Mouse (Mus musculus): Measurements from ENCODE around the gene Dgcr2. TPM values are rescaled to one million over a fixed set of nuclear protein-coding genes. Genes with fewer than 3 reads are reported as not detected.

Gene Dgcr2
- polyA plus RNA-seq, 1 experiment = 144 TPM

DNA sequence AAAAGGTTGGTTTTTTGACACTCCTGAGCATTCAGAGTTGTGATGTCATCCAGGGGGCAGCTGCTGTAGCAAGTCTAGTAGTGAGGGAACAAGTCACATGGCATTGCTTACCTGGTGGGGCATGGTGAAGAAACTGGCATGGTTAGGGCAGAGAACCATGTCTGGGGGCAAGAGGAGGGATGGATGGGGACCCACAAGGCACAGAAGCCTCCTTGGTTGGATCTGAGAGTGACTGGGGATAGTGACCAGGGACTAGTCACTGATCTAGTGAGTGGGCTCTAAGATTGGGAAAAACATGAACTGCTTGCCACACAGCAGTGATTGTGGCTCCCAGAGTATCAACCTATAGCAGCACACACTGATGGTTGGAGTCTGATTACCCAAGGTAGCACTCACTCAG is 98.8 kb downstream of the Dgcr2 start:
- peaks cover 26% of the 10 kb centered on the region for H3K4me1 ChIP-seq (ENCODE audit: control insufficient read depth, insufficient read depth, low read length)

DNA sequence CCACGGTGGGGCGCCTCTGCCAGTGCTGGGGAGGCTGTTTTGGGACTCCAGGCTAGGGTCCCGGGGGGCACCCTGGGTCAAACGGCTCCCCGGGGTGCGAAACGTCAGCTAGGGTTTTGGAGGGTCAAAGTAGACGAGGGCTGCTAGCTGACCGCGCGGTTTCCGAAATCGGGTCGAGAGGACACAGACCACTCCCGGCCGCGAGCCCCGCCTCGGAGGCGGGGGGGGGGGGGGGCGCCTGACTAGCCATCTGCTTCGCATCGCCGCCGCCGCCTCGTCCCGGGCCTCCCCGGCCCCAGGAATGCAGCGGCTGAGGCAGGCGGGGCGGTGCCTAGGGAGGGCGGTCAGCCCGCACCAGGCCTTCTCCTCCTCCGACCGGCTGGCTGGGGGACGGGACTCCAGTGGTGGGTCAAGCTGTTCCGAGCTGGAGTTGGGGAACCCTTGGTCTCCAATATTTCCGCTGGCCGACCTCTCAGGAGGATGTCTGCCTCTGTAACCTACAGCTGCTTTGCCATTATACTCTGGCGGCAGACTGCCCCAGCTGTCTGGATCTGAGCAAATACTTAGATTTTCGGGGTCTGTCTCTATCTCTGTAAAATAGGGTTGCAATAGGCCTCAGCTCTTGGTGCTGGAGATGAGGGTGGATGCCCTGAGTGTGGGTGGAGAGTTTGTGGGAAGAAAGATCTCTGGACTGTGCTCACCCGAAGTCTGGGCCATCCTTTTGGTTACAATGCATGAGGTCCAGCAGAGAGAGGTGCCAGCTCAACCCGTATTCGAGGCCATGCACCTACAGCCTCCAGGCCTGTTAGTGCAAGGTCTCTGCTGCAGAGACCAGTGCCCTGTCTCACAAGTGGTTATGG is 99.8 kb downstream of the Dgcr2 start:
- Histone ChIP-seq H3K4me1 (ENCODE audit: control insufficient read depth, insufficient read depth, low read length) (peaks cover 26% of the 10 kb centered on the region), H3K4me3 (replicated peaks; ENCODE audit: extremely low read depth, low read depth, low read length) (peak overlapping the region; percentile 71)
- 11% methylated on average over 44 of the region's 45 CpGs for WGBS
- DNase-seq = peak; percentile 51
- TF ChIP-seq CTCF (IDR thresholded peaks at IDR 0.05; ENCODE audit: insufficient read depth, low read length) (no peak), POLR2A (IDR thresholded peaks at IDR 0.05; ENCODE audit: borderline replicate concordance, extremely low read depth, low read depth, low read length) (no peak)

More for the DNA sequence above, 98.8 kb downstream of the Dgcr2 start:
- TF ChIP-seq POLR2A (IDR thresholded peaks at IDR 0.05; ENCODE audit: borderline replicate concordance, extremely low read depth, low read depth, low read length) = no peak
- TF ChIP-seq CTCF (IDR thresholded peaks at IDR 0.05; ENCODE audit: insufficient read depth, low read length) = no peak
- H3K4me3 ChIP-seq (replicated peaks; ENCODE audit: extremely low read depth, low read depth, low read length) = no peak overlapping the region
- DNase-seq = no peak

DNA sequence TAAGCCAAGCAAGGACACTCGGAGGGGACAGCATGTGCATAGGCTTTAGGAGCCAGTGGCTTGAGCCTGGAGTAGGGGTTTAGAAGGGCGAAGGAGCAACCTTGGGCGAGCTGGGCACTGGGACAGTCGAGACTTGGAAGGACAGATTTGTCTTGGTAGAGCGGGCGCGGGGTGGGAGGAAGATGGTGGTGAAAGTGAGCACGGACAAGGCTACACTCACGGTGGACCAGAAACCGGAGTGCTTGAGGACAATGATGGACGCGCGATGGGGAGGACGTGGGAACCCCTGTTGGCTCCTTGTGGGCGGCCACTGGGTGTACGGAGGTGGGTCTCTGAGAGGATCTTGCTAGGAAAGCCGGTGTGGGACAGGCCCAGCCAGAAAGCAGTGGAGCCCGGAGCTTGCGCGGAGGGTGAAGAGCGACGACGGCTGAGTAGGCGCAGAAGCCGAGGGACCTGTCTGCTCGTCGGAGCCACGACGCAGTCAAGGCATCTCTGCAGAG is 100.5 kb downstream of the Dgcr2 start:
- peaks cover 20% of the 10 kb centered on the region for H3K4me1 ChIP-seq (ENCODE audit: control insufficient read depth, insufficient read depth, low read length)
- TF ChIP-seq CTCF (IDR thresholded peaks at IDR 0.05; ENCODE audit: insufficient read depth, low read length) (no peak), POLR2A (IDR thresholded peaks at IDR 0.05; ENCODE audit: borderline replicate concordance, extremely low read depth, low read depth, low read length) (no peak)
- WGBS = 10% methylated on average over 29 of the region's 29 CpGs
- peak; percentile 54 for DNase-seq
- H3K4me3 ChIP-seq (replicated peaks; ENCODE audit: extremely low read depth, low read depth, low read length) = peak overlapping the region; percentile 71

DNA sequence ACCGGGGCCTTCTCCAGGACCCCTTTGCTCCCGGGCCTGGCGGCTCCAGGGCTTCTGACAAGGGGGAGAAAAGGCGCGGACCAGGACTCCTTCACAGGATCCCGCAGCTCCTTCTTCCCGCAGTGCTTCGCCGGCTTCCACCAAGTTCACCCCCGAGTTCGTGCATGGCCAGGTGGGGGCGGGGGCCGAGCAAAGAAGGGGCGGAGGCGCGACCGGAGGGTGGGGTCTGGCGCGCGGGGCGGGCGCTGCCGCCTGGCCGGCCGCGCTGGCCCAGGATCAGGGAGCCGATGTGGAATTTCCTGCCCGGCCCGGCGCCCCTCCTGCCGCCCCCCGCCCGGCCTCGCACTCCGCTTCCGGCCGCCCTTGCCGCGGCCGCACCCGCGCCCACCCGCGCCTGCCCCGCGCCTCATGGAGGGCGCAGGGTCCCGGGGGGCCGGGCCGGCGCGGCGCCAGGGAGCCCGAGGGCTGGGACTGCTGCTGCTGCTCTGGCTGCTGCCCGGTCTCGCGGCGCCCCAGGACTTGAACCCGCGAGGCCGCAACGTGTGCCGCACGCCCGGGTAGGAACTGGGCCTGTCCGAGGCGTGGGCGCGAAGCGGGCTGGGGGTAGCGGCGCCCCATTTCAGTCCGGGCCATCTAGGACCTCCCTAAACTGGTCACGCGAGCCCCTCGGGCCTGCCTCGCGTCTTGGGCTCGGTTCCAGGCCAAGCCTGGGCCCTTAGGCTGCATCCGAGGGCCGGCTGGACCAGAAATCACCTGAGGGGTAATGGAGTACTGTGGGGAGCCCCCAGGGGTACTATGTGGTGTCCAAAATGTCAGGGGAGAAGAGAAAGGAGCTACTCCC is 101.2 kb downstream of the Dgcr2 start, which contains the start of gene Scarf2:
Scarf2 (plus strand) TSS at position 312 of the 841 bp plus-strand sequence.
- peaks cover 15% of the 10 kb centered on the region for H3K4me1 ChIP-seq (ENCODE audit: control insufficient read depth, insufficient read depth, low read length)
- 2% methylated on average over 77 of the region's 81 CpGs for WGBS
- peak within 1 kb of the TSS; percentile 71 for H3K4me3 ChIP-seq (replicated peaks; ENCODE audit: extremely low read depth, low read depth, low read length)
- TF ChIP-seq POLR2A (IDR thresholded peaks at IDR 0.05; ENCODE audit: borderline replicate concordance, extremely low read depth, low read depth, low read length) = no peak
- TF ChIP-seq CTCF (IDR thresholded peaks at IDR 0.05; ENCODE audit: insufficient read depth, low read length) = no peak
- peak; percentile 66 for DNase-seq

DNA sequence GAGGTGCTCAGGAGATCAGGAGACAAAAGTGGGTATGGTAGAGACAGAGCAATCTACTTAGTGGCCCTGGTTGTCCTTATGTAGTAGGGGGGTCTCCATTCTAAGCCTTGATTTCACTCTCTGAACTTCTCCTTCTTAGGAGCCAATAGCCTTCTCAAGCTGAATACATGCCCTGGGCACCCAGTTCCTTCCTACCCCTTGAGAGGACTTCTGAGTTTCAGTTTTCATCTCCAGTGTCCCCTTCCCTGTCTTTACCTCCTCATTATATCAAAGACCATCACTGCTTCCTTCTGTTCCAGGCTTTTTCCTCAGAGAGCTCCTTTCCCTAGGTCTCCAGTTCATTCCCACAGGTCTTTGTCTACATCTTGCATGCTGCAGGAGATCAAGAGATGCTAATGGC is 101.8 kb downstream of the Dgcr2 start:
- no peak for TF ChIP-seq POLR2A (IDR thresholded peaks at IDR 0.05; ENCODE audit: borderline replicate concordance, extremely low read depth, low read depth, low read length)
- no peak for TF ChIP-seq CTCF (IDR thresholded peaks at IDR 0.05; ENCODE audit: insufficient read depth, low read length)
- peaks cover 14% of the 10 kb centered on the region for H3K4me1 ChIP-seq (ENCODE audit: control insufficient read depth, insufficient read depth, low read length)
- peak overlapping the region; percentile 37 for H3K4me3 ChIP-seq (replicated peaks; ENCODE audit: extremely low read depth, low read depth, low read length)
- DNase-seq = no peak

DNA sequence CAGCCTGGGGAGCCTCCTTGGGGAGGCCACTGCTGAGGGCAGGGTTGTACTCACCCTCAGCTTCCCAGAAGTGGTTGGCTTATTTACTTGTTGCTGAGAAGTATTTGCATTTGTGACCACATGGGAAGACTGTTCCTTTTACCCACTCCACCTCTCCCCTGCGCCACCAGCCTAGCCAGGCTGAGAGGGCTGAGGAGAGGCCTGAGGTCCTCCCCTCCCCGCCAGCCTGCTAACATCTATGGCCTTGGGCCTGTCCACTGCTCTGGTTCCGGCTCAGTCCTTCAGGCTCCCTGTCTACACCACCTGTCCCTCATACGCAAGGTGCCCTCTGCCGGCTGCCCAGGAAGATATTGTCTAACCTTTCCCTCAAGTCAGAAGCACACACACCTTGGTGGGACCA is 102.7 kb downstream of the Dgcr2 start:
- H3K4me3 ChIP-seq (replicated peaks; ENCODE audit: extremely low read depth, low read depth, low read length) = no peak overlapping the region
- TF ChIP-seq POLR2A (IDR thresholded peaks at IDR 0.05; ENCODE audit: borderline replicate concordance, extremely low read depth, low read depth, low read length) = no peak
- TF ChIP-seq CTCF (IDR thresholded peaks at IDR 0.05; ENCODE audit: insufficient read depth, low read length) = no peak
- 71% methylated on average over 5 of the region's 5 CpGs for WGBS
- peaks cover 14% of the 10 kb centered on the region for H3K4me1 ChIP-seq (ENCODE audit: control insufficient read depth, insufficient read depth, low read length)
- DNase-seq = peak; percentile 54

DNA sequence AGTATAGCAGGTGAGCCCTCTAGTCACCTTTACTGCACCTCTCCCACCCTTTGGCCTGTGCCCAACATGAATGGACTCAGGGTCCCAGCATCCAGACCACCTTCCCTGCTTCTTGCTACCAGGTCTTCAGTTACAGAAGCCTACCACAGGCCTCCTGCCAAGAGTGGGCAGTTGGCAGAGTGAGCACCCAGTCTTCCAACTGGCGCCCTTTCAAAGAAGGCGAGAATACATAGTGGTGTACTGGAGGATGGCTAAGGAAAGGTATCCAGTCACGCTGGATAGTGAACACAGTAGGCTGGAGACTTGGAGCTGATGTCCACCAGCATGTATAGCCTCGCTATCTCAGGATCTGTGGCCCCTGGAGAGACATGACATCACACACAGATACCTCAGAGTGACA is 104.3 kb downstream of the Dgcr2 start:
- DNase-seq = no peak
- TF ChIP-seq CTCF (IDR thresholded peaks at IDR 0.05; ENCODE audit: insufficient read depth, low read length) (no peak), POLR2A (IDR thresholded peaks at IDR 0.05; ENCODE audit: borderline replicate concordance, extremely low read depth, low read depth, low read length) (no peak)
- Histone ChIP-seq H3K4me1 (ENCODE audit: control insufficient read depth, insufficient read depth, low read length) (peaks cover 14% of the 10 kb centered on the region), H3K4me3 (replicated peaks; ENCODE audit: extremely low read depth, low read depth, low read length) (no peak overlapping the region)
- 85% methylated on average over 4 of the region's 4 CpGs for WGBS

DNA sequence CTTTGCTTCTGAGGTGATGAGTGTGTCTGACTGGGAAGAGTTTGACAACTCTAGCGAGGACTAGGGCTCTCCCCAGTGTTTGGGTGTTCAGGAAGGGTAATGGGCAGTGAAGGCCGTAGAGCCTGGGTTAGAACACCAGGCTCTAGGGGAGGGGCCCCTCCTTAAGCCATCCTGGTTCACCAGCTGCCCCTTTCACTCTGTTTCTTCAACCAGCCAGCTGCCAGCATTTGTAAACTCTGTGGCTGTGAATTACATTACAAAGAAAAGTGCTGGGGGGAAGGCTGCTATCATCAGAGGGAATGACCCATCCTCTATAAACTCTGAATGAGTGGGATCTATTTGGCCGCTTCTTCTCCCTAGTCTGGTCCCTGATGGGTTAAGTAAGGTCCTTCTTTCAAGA is 105.6 kb downstream of the Dgcr2 start:
- H3K4me1 ChIP-seq (ENCODE audit: control insufficient read depth, insufficient read depth, low read length) = peaks cover 14% of the 10 kb centered on the region
- no peak for DNase-seq
- H3K4me3 ChIP-seq (replicated peaks; ENCODE audit: extremely low read depth, low read depth, low read length) = no peak overlapping the region
- WGBS = 86% methylated on average over 3 of the region's 3 CpGs
- TF ChIP-seq CTCF (IDR thresholded peaks at IDR 0.05; ENCODE audit: insufficient read depth, low read length) (no peak), POLR2A (IDR thresholded peaks at IDR 0.05; ENCODE audit: borderline replicate concordance, extremely low read depth, low read depth, low read length) (no peak)

Other genes starting within 250 kb of the Dgcr2 start
- gene Med15, start 165.7 kb downstream of the Dgcr2 start, polyA plus RNA-seq (2012; rRNA removed) = 96.9 and 109 TPM in 2 replicates
- 39.4 and 42.0 TPM in 2 replicates for gene Klhl22, start 138.9 kb downstream of the Dgcr2 start, polyA plus RNA-seq (2012; rRNA removed)
- 215 and 266 TPM in 2 replicates for gene Scarf2, start 101.3 kb downstream of the Dgcr2 start, polyA plus RNA-seq (2012; rRNA removed)
- gene B830017H08Rik, start 65.4 kb downstream of the Dgcr2 start, polyA plus RNA-seq (2012; rRNA removed) = 0.08 and 0.10 TPM in 2 replicates
- gene Car15, start 60.2 kb downstream of the Dgcr2 start, polyA plus RNA-seq (2012; rRNA removed) = 7.5 and 9.4 TPM in 2 replicates
- gene Gm20518, start 6.9 kb downstream of the Dgcr2 start, polyA plus RNA-seq (2012; rRNA removed) = 1.5 and 1.7 TPM in 2 replicates
- gene Tssk1, start 4.3 kb downstream of the Dgcr2 start, polyA plus RNA-seq (2012; rRNA removed) = 0.07 and 0.09 TPM in 2 replicates
- gene Tssk2, start 75 bp upstream of the Dgcr2 start, polyA plus RNA-seq (2012; rRNA removed) = not detected in 2 replicates
- 17.5 and 22.8 TPM in 2 replicates for gene Ess2, start 12.8 kb upstream of the Dgcr2 start, polyA plus RNA-seq (2012; rRNA removed)
- gene Gsc2, start 16.5 kb upstream of the Dgcr2 start, polyA plus RNA-seq (2012; rRNA removed) = not detected in 2 replicates
- 166 and 199 TPM in 2 replicates for gene Slc25a1, start 29.7 kb upstream of the Dgcr2 start, polyA plus RNA-seq (2012; rRNA removed)
- gene Vpreb2, start 81.9 kb upstream of the Dgcr2 start, polyA plus RNA-seq (2012; rRNA removed) = not detected in 2 replicates
- gene Dgcr6, start 154.3 kb upstream of the Dgcr2 start, polyA plus RNA-seq (2012; rRNA removed) = 54.6 and 59.2 TPM in 2 replicates
- gene Prodh, start 191.6 kb upstream of the Dgcr2 start, polyA plus RNA-seq (2012; rRNA removed) = 49.3 and 56.7 TPM in 2 replicates
- 1.1 and 1.4 TPM in 2 replicates for gene Rtn4r, start 229.1 kb upstream of the Dgcr2 start, polyA plus RNA-seq (2012; rRNA removed)